In the genomic region with DNA sequence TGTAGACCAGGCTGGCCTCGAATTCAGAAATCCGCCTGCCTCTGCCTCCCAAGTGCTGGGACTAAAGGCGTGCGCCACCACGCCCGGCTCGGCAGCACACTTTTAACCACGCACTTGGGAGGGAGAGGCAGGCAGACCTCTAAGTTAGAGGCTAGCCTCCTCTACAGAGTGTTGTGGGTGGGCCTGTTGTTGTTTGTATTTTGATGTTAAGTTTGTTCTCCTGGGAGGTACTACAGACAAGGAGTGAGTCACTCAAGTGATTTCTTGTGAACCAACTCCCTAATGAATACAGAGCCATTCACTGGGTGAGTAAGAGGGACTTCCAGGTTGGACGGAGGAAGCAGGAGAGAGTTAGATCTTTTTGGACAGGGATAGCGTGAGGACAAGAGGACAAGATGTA, we compare ENCODE assay signal across 15 mouse cellular contexts. TPM values are rescaled to one million over a fixed set of nuclear protein-coding genes. Genes with fewer than 3 reads are reported as not detected.
DNase-seq lines count a peak whose midpoint lies in the region; TF ChIP-seq lines count a peak whose summit lies in the region.
"Had no signal": no experiment of that assay in that cellular context is flagged by ENCODE, and none has a peak within 500 bp of the region (broad histone marks: within the 10 kb centered on the region; RNA-seq: fewer than 3 reads in every experiment).

No protein-coding gene starts in this region.

- peak; percentile 0 for DNase-seq in adrenal gland, postnatal 14 days
- no peak for DNase-seq in adrenal gland, adult 8-10 months
- DNase-seq in left cerebral cortex, adult 2 months (ENCODE audit: extremely low spot score in 1 of 2, low spot score in 2 of 2) = peak; percentile 2 to 3
- no peak for DNase-seq in left cerebral cortex, adult 11 months (ENCODE audit: low spot score)
- DNase-seq in ES-CJ7 (ENCODE audit: low read depth, low spot score) = peak; percentile 78
- peak; percentile 1 for DNase-seq in lung, postnatal 10 days
- DNase-seq in retina, postnatal 1 day = no peak
- DNase-seq: cerebellum, adult 9-10 months; right cerebral cortex, postnatal 25 days; thymus, adult 2 months had no signal

- no peak overlapping the region for H3K27ac ChIP-seq in left cerebral cortex, adult 2 months
- H3K27ac ChIP-seq: forebrain, embryonic 15.5 days; liver, embryonic 14.5 days; midbrain, embryonic 15.5 days had no signal

- TF ChIP-seq CTCF in left cerebral cortex, adult 2 months (IDR thresholded peaks at IDR 0.05) = no peak

- H3K4me3 ChIP-seq in left cerebral cortex, adult 2 months = no peak overlapping the region
- H3K4me3 ChIP-seq: forebrain, embryonic 15.5 days; midbrain, embryonic 15.5 days; myocyte had no signal

- intact Hi-C loops in left cerebral cortex, adult 2 months (cut with DNase I) = no loop called here

RNA-seq across cellular contexts. Expression of a gene that starts 25.8 kb away (rescaled TPM):
- total RNA-seq in adrenal gland, postnatal 14 days (2021) = 17.1 and 20.4 TPM in 2 replicates
- total RNA-seq in adrenal gland, adult 8-10 months (2022) = 10 to 100 TPM; 26.8 to 54.4 (median 40.8) TPM
- 1 to 10 TPM; 1.4 to 1.8 TPM for total RNA-seq in left cerebral cortex, adult 2 months (2021)
- total RNA-seq: megakaryocyte-erythroid progenitor cell, adult 5-6 weeks had no signal

Comparison
In these comparisons a context has a peak if more than half of its experiments do, and no peak if none do; other contexts are left out.
1. DNase-seq: peak in adrenal gland, postnatal 14 days (single experiment), left cerebral cortex, adult 2 months (2 of 2), ES-CJ7 (single experiment) and lung, postnatal 10 days (single experiment); none in adrenal gland, adult 8-10 months (single experiment), left cerebral cortex, adult 11 months (single experiment) and retina, postnatal 1 day (single experiment).